Mouse (Mus musculus): ENCODE measurements around the gene Adgrg1. TPM values are rescaled to one million over a fixed set of nuclear protein-coding genes. Genes with fewer than 3 reads are reported as not detected.

The Adgrg1 gene
- polyA plus RNA-seq, 3 experiments from 2014 or later: 0.52 to 5.5 (median 4.5) TPM

GRCm38 (mm10) chr8:95041883-95042784 lies 67.6 kb downstream of the Adgrg1 start:
- no peak for ATAC-seq

DNA sequence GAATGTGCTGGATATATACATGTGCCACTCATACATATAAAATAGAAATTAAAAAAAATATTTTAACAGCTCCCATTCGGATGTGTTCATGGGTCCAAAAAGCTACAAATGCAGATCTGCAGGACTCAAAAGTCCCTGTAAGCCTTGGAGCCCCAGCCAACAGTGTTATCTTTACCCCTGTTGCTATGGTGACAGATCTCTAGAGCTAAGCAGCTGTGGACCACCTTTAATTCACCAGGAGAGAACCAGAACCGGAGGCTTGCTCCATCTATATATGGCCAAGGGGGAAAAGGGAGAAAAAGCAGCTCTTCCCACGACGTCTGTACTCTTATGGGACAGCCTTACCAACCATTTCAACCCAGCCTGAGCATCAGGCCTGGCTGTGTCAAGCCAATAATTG lies 70.3 kb downstream of the Adgrg1 start:
- ATAC-seq: no peak

- ATAC-seq: no peak
Measured at GRCm38 (mm10) chr8:95046982-95047381, 72.4 kb downstream of the Adgrg1 start.

DNA sequence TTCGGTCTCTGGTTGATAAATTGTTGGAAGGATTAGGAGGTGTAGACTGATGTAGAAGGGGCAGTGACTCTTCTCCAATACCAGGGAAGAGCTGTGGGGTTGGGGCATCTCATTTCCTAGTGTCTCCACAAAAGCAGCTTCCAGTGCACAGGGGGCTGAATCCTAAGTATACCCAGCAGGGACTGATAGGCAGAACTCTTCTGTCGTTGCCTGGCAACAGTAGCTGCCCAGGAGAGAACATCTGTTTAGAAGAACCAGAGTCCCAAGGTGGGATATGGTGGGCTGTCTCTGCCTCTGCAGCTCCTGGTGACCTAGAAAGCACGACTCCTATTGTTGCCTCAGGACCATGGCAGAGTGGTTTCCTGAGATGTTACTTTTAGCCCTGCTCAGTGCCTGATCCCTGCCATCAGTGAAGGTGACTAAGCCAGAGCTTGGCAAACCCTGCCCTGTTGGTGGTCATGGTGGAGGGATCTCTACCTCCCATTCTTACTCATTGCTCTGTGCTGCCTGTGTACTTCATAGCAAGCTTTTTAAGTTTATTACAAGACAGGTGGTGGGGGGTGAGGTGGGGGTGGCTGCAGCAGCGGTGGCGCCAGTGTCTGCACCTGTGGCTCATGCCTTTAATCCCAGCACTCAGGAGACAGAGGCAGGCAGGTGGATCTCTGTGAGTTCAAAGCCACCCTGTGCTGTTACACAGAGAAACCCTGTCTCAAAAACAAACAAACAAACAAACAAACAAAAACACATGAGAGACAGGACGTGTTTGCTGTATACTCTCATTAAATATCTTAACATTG lies 73.5 kb downstream of the Adgrg1 start:
- ATAC-seq: no peak

DNA sequence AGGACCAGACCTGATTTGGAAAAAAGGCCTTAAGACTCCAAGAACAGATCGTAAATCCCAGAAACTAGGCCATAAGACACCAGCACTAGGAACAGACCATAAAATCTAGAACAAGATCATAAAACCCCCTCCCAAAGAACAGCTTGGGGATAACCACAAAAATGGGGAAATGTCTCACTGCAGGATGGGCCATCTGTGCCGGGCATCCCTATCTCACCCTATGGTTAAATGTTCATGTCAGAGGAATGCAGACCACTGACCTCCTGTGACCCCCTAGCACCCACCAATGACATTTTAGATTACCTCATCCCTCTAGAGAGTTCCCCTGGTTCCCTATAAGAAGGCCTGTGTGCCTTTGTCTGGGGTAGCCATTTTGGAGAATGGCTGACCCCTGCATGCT lies 75.1 kb downstream of the Adgrg1 start:
- ATAC-seq: no peak

GRCm38 (mm10) chr8:95054438-95054837 lies 79.9 kb downstream of the Adgrg1 start:
- no peak for ATAC-seq

DNA sequence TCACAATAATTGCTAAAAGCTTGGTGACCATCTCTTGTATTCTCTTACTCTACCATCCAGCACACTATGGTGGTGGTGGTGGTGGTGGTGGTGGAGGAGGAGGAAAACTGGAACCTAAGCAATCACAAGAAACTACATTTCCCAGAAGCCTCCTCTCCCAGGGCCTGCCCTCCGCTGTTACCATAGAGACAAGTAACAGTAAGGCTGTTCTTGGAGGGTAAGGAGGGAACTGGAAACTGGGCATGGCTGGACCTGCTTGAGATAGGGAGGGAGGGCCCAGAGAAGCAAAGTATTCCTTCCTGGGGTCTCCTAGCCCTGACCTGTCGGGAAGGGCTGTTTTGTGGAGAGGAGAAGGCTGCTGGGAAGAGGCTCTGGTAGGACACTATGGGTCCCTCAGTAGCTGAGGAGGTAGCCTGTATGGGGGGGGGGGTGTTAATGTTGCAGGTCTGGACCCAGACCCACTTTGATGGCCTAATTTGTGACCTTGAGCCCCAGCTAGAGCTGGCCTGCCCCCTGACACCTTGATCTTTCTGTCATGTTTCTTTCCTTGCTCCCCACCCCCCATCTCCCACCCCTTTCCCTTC lies 80.5 kb downstream of the Adgrg1 start, which contains the start of gene Drc7:
TSS of gene Drc7 (plus strand) at position 177 of the 584 bp plus-strand sequence.
- ATAC-seq: no peak

DNA sequence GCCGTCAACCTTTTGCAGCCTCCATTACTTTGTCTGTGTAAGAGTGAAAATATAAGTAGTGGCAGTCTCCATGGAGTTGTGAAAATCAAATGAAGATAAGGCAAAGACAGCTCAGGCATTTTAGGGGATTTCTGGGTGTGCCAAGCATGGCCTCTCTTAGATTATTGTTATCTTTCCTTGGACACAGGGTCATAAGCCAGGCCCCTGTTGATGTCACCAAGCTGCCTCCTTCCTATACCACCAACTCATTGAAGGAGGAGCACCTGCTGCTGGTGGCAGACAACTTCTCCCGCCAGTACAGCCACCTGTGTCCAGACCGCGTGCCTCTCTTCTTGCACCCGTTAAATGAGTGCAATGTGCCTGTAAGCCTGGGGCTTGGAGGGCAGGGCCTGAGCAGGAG lies 81.9 kb downstream of the Adgrg1 start:
- no peak for ATAC-seq

GRCm38 (mm10) chr8:95058661-95059060 lies 84.1 kb downstream of the Adgrg1 start:
- no peak for ATAC-seq

- ATAC-seq: no peak
Measured at GRCm38 (mm10) chr8:95059812-95060533, 85.4 kb downstream of the Adgrg1 start.

Other genes starting within 250 kb of the Adgrg1 start
- gene Ccl22, start 229.2 kb upstream of the Adgrg1 start, polyA plus RNA-seq (2017; shearing (Covaris generic)): not detected
- under 1 TPM in 1 of 3 experiments, not detected in 2; 0.38 TPM for gene Cx3cl1, start 202.7 kb upstream of the Adgrg1 start, polyA plus RNA-seq (2017; shearing (Covaris generic))
- not detected for gene Ccl17, start 164.3 kb upstream of the Adgrg1 start, polyA plus RNA-seq (2017; shearing (Covaris generic))
- gene Coq9, start 136.4 kb upstream of the Adgrg1 start, polyA plus RNA-seq (2017; shearing (Covaris generic)): 10 to 100 TPM; 35.5 to 40.6 (median 37.5) TPM
- 100 to 1,000 TPM; 107 to 149 (median 110) TPM for gene Ciapin1, start 136.4 kb upstream of the Adgrg1 start, polyA plus RNA-seq (2017; shearing (Covaris generic))
- 100 to 1,000 TPM in 2 of 3 experiments, 10 to 100 TPM in 1; 85.4 to 108 (median 104) TPM for gene Polr2c, start 117.3 kb upstream of the Adgrg1 start, polyA plus RNA-seq (2017; shearing (Covaris generic))
- under 1 TPM; 0.35 to 0.50 (median 0.50) TPM for gene Dok4, start 98.4 kb upstream of the Adgrg1 start, polyA plus RNA-seq (2017; shearing (Covaris generic))
- gene Ccdc102a, start 56.7 kb upstream of the Adgrg1 start, polyA plus RNA-seq (2017; shearing (Covaris generic)): 1 to 10 TPM in 1 of 3 experiments, under 1 TPM in 2; 0.24 to 1.0 (median 0.25) TPM
- 1 to 10 TPM; 1.8 to 4.3 (median 4.1) TPM for gene Adgrg5, start 51.1 kb upstream of the Adgrg1 start, polyA plus RNA-seq (2017; shearing (Covaris generic))
- gene Adgrg3, start 42.9 kb downstream of the Adgrg1 start, polyA plus RNA-seq (2017; shearing (Covaris generic)): under 1 TPM in 2 of 3 experiments, not detected in 1; 0.24 to 0.26 TPM
- not detected for gene Drc7, start 80.4 kb downstream of the Adgrg1 start, polyA plus RNA-seq (2017; shearing (Covaris generic))
- gene Katnb1, start 106.4 kb downstream of the Adgrg1 start, polyA plus RNA-seq (2017; shearing (Covaris generic)): 10 to 100 TPM; 16.4 to 23.4 (median 17.0) TPM
- 1 to 10 TPM in 1 of 3 experiments, under 1 TPM in 1, not detected in 1; 0.40 to 1.1 TPM for gene Kifc3, start 228.1 kb downstream of the Adgrg1 start, polyA plus RNA-seq (2017; shearing (Covaris generic))

Measured in inflammation-experienced regulatory T-cells, adult 6 months (primary cell).